Mouse (Mus musculus) stomach, postnatal 0 days (tissue): Measurements from ENCODE around the gene Exoc6. TPM values are rescaled to one million over a fixed set of nuclear protein-coding genes. Genes with fewer than 3 reads are reported as not detected.

Experiments used
- ATAC-seq: fragments of 200-750 bp; cut with Nextera tagmentation; 2 replicates; pipeline ENCODE4 v1.8.0; 2017; ENCODE audit not compliant: low FRiP score, low TSS enrichment
- DNase-seq: peaks from one replicate; pipeline ENCODE4 v3.0.0-alpha.2; 2016; ENCODE audit warnings: low spot score
- H3K27ac ChIP-seq: fragments of 300-500 bp; sonication (generic); replicated peaks from 2 replicates; pipeline ENCODE4 v1.5.1; 2014; ENCODE audit warnings: mild to moderate bottlenecking, control low read depth
- H3K27me3 ChIP-seq: fragments of 300-500 bp; sonication (generic); 2 replicates; pipeline ENCODE4 v1.6.1; 2014; ENCODE audit warnings: low read length; ENCODE audit not compliant: control insufficient read depth, insufficient read depth
- H3K36me3 ChIP-seq: fragments of 300-500 bp; sonication (generic); 2 replicates; pipeline ENCODE4 v1.6.1; 2014; ENCODE audit warnings: low read length, mixed read lengths; ENCODE audit not compliant: control insufficient read depth, insufficient read depth
- H3K4me1 ChIP-seq: fragments of 300-500 bp; sonication (generic); replicated peaks from 2 replicates; pipeline ENCODE4 v1.6.1; 2014; ENCODE audit warnings: antibody characterized with exemption; ENCODE audit not compliant: control insufficient read depth, insufficient read depth
- H3K4me2 ChIP-seq: fragments of 300-500 bp; sonication (generic); replicated peaks from 2 replicates; pipeline ENCODE4 v1.6.1; 2014; ENCODE audit warnings: low read depth, mild to moderate bottlenecking, control low read depth, moderate library complexity
- H3K4me3 ChIP-seq: fragments of 300-500 bp; sonication (generic); 2 replicates; pipeline ENCODE4 v1.5.1; 2014; ENCODE audit warnings: low read depth, low read length, control low read depth
- H3K9ac ChIP-seq: fragments of 300-500 bp; sonication (generic); 2 replicates; pipeline ENCODE4 v1.6.1; 2014; ENCODE audit warnings: mild to moderate bottlenecking, low read length, control low read depth, mixed read lengths
- H3K9me3 ChIP-seq: fragments of 300-500 bp; sonication (generic); 2 replicates; pipeline ENCODE4 v1.6.1; 2016; ENCODE audit warnings: low read length; ENCODE audit not compliant: control insufficient read depth
- CTCF ChIP-seq: IDR thresholded peaks from 2 replicates; pipeline ENCODE4 v1.5.1; 2016; ENCODE audit warnings: antibody characterized with exemption, low read depth, mild to moderate bottlenecking, moderate library complexity
- EP300 ChIP-seq: optimal IDR thresholded peaks from 2 replicates; pipeline ENCODE3; 2016; ENCODE audit warnings: antibody characterized with exemption
- WGBS: fragments of 180-500 bp; shearing (Covaris S2); extraction: QIAGEN DNeasy Blood & Tissue Kit; methylation state at CpG from one replicate; pipeline ENCODE4 v1.1.7; 2014; 5-methylcytosine and 5-hydroxymethylcytosine counted together
- polyA plus RNA-seq: library from polyadenylated mRNA; unstranded; fragments of >200 nt; fragmentation: Nextera tagmentation; extraction: Ambion mirVana; gene quantifications from 2 replicates; pipeline ENCODE4 v1.2.1, GENCODE M21; 2015

Gene Exoc6
- polyA plus RNA-seq, 1 experiment from 2014 or later: 8.7 TPM

GRCm38 (mm10) chr19:37665256-37665655, 115.0 kb downstream of the Exoc6 start:
- no peaks in the 10 kb centered on the region for H3K9me3 ChIP-seq
- H3K4me3 ChIP-seq: no peak overlapping the region
- DNase-seq (no peak), ATAC-seq (no peak)
- no peaks in the 10 kb centered on the region for H3K36me3 ChIP-seq
- no peaks in the 10 kb centered on the region for H3K4me1 ChIP-seq
- H3K9ac ChIP-seq: no peak overlapping the region
- no peak overlapping the region for H3K4me2 ChIP-seq
- H3K27ac ChIP-seq: no peak overlapping the region
- no peaks in the 10 kb centered on the region for H3K27me3 ChIP-seq
- TF ChIP-seq CTCF (no peak), EP300 (no peak)
- WGBS: 58% methylated on average over 6 of the region's 6 CpGs

- Histone ChIP-seq H3K4me1 (no peaks in the 10 kb centered on the region), H3K36me3 (no peaks in the 10 kb centered on the region), H3K9me3 (no peaks in the 10 kb centered on the region), H3K27ac (no peak overlapping the region), H3K9ac (no peak overlapping the region), H3K4me3 (no peak overlapping the region), H3K4me2 (no peak overlapping the region), H3K27me3 (no peaks in the 10 kb centered on the region)
- TF ChIP-seq EP300: no peak
- TF ChIP-seq CTCF: no peak
- WGBS: 64% methylated on average over 13 of the region's 13 CpGs
- no peak for DNase-seq
- ATAC-seq: no peak
Measured at GRCm38 (mm10) chr19:37667855-37668594, 117.8 kb downstream of the Exoc6 start.

- H3K4me2 ChIP-seq: no peak overlapping the region
- H3K4me1 ChIP-seq: no peaks in the 10 kb centered on the region
- DNase-seq (no peak), ATAC-seq (no peak)
- no peak for TF ChIP-seq CTCF
- no peak for TF ChIP-seq EP300
- no peak overlapping the region for H3K4me3 ChIP-seq
- H3K27ac ChIP-seq: no peak overlapping the region
- no peaks in the 10 kb centered on the region for H3K9me3 ChIP-seq
- H3K36me3 ChIP-seq: no peaks in the 10 kb centered on the region
- 89% methylated on average over 5 of the region's 5 CpGs for WGBS
- H3K9ac ChIP-seq: no peak overlapping the region
- H3K27me3 ChIP-seq: no peaks in the 10 kb centered on the region
Measured at GRCm38 (mm10) chr19:37668657-37669056, 118.4 kb downstream of the Exoc6 start.

DNA sequence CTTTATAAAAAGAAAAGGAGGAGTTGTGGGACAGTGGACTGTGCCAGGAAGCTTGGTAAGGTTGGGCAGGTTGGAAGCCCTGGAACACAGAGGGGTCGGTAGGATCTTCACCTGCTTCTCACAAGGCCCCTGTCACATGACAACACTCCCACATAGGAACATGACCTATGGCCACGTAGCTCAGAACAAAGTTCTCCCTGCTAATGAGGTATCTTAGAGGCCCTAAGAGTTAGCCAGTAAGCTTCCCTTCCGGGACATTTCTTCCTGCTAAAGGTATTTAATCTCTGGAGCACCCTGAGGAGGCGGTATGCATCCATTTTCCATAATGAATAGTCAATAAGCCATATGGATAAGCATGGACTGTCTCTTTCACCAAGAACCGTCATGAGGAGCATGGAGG, 119.3 kb downstream of the Exoc6 start:
- DNase-seq (no peak), ATAC-seq (no peak)
- H3K27me3 ChIP-seq: no peaks in the 10 kb centered on the region
- no peak for TF ChIP-seq CTCF
- TF ChIP-seq EP300: no peak
- no peaks in the 10 kb centered on the region for H3K36me3 ChIP-seq
- no peaks in the 10 kb centered on the region for H3K9me3 ChIP-seq
- no peak overlapping the region for H3K27ac ChIP-seq
- no peak overlapping the region for H3K4me3 ChIP-seq
- H3K9ac ChIP-seq: no peak overlapping the region
- H3K4me2 ChIP-seq: no peak overlapping the region
- WGBS: 90% methylated on average over 5 of the region's 5 CpGs
- no peaks in the 10 kb centered on the region for H3K4me1 ChIP-seq

DNA sequence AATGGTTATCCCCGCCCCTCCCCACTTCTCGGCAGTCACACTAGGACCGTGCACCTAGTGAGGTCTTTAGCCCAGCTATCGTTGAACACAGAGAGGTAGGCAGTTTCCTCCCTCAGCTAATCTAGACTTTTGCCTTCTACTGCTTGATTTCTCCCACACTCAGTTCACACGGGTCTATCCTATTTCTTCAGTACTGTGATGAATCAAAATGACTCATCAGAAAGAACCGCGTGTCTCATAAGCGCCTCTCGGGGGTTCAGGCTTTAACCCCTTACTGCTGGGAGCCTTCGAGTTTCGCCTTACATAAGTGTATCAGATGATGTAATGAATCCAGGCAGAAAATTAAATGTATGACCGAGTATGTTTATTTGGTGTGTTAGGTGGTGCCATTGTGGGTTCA, 123.2 kb downstream of the Exoc6 start:
- no peak overlapping the region for H3K4me3 ChIP-seq
- H3K4me1 ChIP-seq: no peaks in the 10 kb centered on the region
- no peaks in the 10 kb centered on the region for H3K36me3 ChIP-seq
- no peak overlapping the region for H3K27ac ChIP-seq
- no peak overlapping the region for H3K9ac ChIP-seq
- 43% methylated on average over 12 of the region's 12 CpGs for WGBS
- no peaks in the 10 kb centered on the region for H3K9me3 ChIP-seq
- ATAC-seq (no peak), DNase-seq (no peak)
- no peak overlapping the region for H3K4me2 ChIP-seq
- no peaks in the 10 kb centered on the region for H3K27me3 ChIP-seq
- TF ChIP-seq CTCF (no peak), EP300 (no peak)

GRCm38 (mm10) chr19:37685281-37685680, 135.1 kb downstream of the Exoc6 start, which contains the start of gene Cyp26c1:
Cyp26c1 (plus strand) TSS chr19:37685581.
- TF ChIP-seq CTCF (no peak), EP300 (no peak)
- Histone ChIP-seq H3K27me3 (peaks cover 9% of the 10 kb centered on the region; the same call in 1 of the 2 replicates), H3K4me1 (no peaks in the 10 kb centered on the region), H3K9me3 (no peaks in the 10 kb centered on the region), H3K27ac (no peak within 1 kb of the TSS), H3K4me3 (no peak within 1 kb of the TSS), H3K36me3 (no peaks in the 10 kb centered on the region), H3K4me2 (no peak within 1 kb of the TSS), H3K9ac (no peak within 1 kb of the TSS)
- DNase-seq: no peak
- 38% methylated on average over 6 of the region's 6 CpGs for WGBS
- no peak for ATAC-seq
